Mouse (Mus musculus): ENCODE measurements around the gene Acat1. TPM values are rescaled to one million over a fixed set of nuclear protein-coding genes. Genes with fewer than 3 reads are reported as not detected.

The Acat1 gene
- total RNA-seq, 2 experiments from 2014 or later, result 259 to 279 TPM

- DNase-seq, result no peak
These were observed 74.5 kb downstream of the Acat1 start for GRCm38 (mm10) chr9:53535416-53536320.

Other genes with a start within 250 kb of the Acat1 start
- 10 to 100 TPM; 15.7 to 16.1 TPM for gene Kdelc2, start 226.4 kb downstream of the Acat1 start, total RNA-seq (2021)
- under 1 TPM in 1 of 2 experiments, not detected in 1; 0.52 TPM for gene 4930550C14Rik, start 208.1 kb downstream of the Acat1 start, total RNA-seq (2021)
- gene Atm, start 73.6 kb downstream of the Acat1 start, total RNA-seq (2021), result 10 to 100 TPM; 11.5 to 12.5 TPM
- gene Npat, start 73.3 kb downstream of the Acat1 start, total RNA-seq (2021), result 10 to 100 TPM; 14.9 to 16.8 TPM
- 10 to 100 TPM; 41.7 to 42.6 TPM for gene Cul5, start 59.6 kb upstream of the Acat1 start, total RNA-seq (2021)
- gene Rab39, start 95.8 kb upstream of the Acat1 start, total RNA-seq (2021), result under 1 TPM in 1 of 2 experiments, not detected in 1; 0.12 TPM
- under 1 TPM; 0.16 to 0.17 TPM for gene Slc35f2, start 161.2 kb upstream of the Acat1 start, total RNA-seq (2021)
- 10 to 100 TPM; 49.4 to 50.8 TPM for gene Sln, start 239.8 kb upstream of the Acat1 start, total RNA-seq (2021)